Mouse (Mus musculus) ES-E14 (cell line): ENCODE results near the gene Olfr1424.

Experiments
- CHD2 ChIP-seq: IDR thresholded peaks from 2 replicates; pipeline ENCODE4 v1.6.1; 2014; ENCODE audit warnings: mild to moderate bottlenecking, low read depth, low read length, inconsistent platforms
- ZC3H11A ChIP-seq: IDR thresholded peaks from 2 replicates; pipeline ENCODE4 v1.6.1; 2012; ENCODE audit warnings: low read depth, mild to moderate bottlenecking, inconsistent platforms, low read length, borderline replicate concordance

- TF ChIP-seq CHD2: no peak
- no peak for TF ChIP-seq ZC3H11A
Observed at GRCm38 (mm10) chr19:12025333-12025732, 37.1 kb downstream of the Olfr1424 start.
